Mouse (Mus musculus) midbrain, embryonic 10.5 days (tissue): ENCODE results near the gene Insr. TPM values are rescaled to one million over a fixed set of nuclear protein-coding genes. Genes with fewer than 3 reads are reported as not detected.
"Not testable (repeated sequence)": the region's sequence is repeated elsewhere in the genome, so short reads cannot be mapped to it uniquely, and the experiment has no call there.

Experiments
- DNase-seq: peaks from one replicate; pipeline ENCODE4 v3.0.0-alpha.2; 2017; ENCODE audit warnings: low spot score
- H3K27ac ChIP-seq: fragments of 300-500 bp; sonication (generic); replicated peaks from 2 replicates; pipeline ENCODE4 v1.5.1; 2016; ENCODE audit warnings: mild to moderate bottlenecking
- H3K27me3 ChIP-seq: fragments of 300-500 bp; sonication (generic); 2 replicates; pipeline ENCODE4 v1.6.1; 2016; ENCODE audit warnings: low read depth, mild to moderate bottlenecking; ENCODE audit not compliant: poor library complexity, severe bottlenecking
- H3K36me3 ChIP-seq: fragments of 300-500 bp; sonication (generic); 2 replicates; pipeline ENCODE4 v1.6.1; 2016; ENCODE audit warnings: mild to moderate bottlenecking, moderate library complexity
- H3K4me1 ChIP-seq: fragments of 300-500 bp; sonication (generic); 2 replicates; pipeline ENCODE4 v1.6.1; 2016
- H3K4me3 ChIP-seq: fragments of 300-500 bp; sonication (generic); 2 replicates; pipeline ENCODE4 v1.5.1; 2016; ENCODE audit warnings: mild to moderate bottlenecking, moderate library complexity
- H3K9me3 ChIP-seq: fragments of 300-500 bp; sonication (generic); replicated peaks from 2 replicates; pipeline ENCODE4 v1.6.1; 2016; ENCODE audit warnings: mild to moderate bottlenecking
- WGBS: fragments of 180-500 bp; shearing (Covaris S2); methylation state at CpG from one replicate; pipeline ENCODE4 v1.1.7; 2016; 5-methylcytosine and 5-hydroxymethylcytosine counted together
- polyA plus RNA-seq: library from polyadenylated mRNA; unstranded; fragments of >200 nt; fragmentation: Nextera tagmentation; extraction: Ambion mirVana; gene quantifications from 2 replicates; pipeline ENCODE4 v1.2.1, GENCODE M21; 2016

The Insr gene
- 21.9 and 26.3 TPM in 2 replicates for polyA plus RNA-seq

GRCm38 (mm10) chr8:3278934-3279720 lies at the start of gene Insr:
Insr (minus strand) TSS chr8:3279617.
- 1% methylated on average over 57 of the region's 61 CpGs for WGBS
- DNase-seq = peak; percentile 95
- Histone ChIP-seq H3K9me3 (no peaks in the 10 kb centered on the region; the same call in 1 of the 2 replicates), H3K4me3 (peak within 1 kb of the TSS; percentile 89), H3K27ac (peak within 1 kb of the TSS; percentile 91), H3K36me3 (0 out of 2 replicates have a peak, but pooled peaks cover 3% of the 10 kb centered on the region), H3K27me3 (no peaks in the 10 kb centered on the region), H3K4me1 (peaks cover 29% of the 10 kb centered on the region)

DNA sequence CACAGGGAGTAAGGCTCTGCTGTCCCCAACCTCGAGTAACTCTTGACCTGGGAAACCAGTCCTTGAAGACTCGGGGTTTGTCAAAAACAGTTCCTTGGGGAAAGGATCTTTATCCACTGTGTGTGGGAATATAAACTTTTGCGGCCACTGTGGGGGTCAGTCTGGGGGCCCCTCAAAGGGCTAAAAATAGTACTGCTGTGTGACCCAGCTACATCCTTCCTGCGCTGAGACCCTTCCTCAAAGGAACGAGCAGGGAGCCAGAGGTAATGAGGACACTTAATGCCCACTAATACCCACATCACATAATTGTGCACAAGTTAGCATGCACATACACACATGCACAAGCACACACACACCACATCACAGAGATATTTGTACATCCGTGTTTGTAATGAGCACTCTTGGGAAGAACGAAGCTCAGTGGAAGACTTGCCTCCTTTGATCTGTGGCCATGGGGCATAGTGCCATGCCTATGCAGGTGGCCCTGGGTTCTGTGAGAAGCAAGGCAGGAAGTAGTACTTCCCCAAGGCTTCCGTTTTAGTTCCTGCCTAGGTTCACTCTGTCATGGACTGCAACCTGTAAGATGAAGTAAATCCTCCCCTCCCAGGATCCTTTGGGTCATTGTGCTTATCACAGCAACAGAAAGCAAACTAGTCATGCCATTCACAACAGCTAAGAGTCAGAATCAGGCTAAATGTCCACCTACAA lies 48.3 kb upstream of the Insr start:
- no peaks in the 10 kb centered on the region for H3K4me1 ChIP-seq
- H3K27me3 ChIP-seq = no peaks in the 10 kb centered on the region
- H3K9me3 ChIP-seq = no peaks in the 10 kb centered on the region
- no peak for DNase-seq
- no peaks in the 10 kb centered on the region for H3K36me3 ChIP-seq
- no peak overlapping the region for H3K27ac ChIP-seq
- WGBS = 87% methylated on average over 8 of the region's 8 CpGs
- no peak overlapping the region for H3K4me3 ChIP-seq

- Histone ChIP-seq H3K9me3 (no peaks in the 10 kb centered on the region), H3K27me3 (no peaks in the 10 kb centered on the region), H3K4me3 (no peak overlapping the region), H3K36me3 (no peaks in the 10 kb centered on the region), H3K27ac (no peak overlapping the region), H3K4me1 (no peaks in the 10 kb centered on the region)
- DNase-seq = no peak
- WGBS = 83% methylated on average over 1 of the region's 1 CpGs
Measured at GRCm38 (mm10) chr8:3327056-3327455, 47.6 kb upstream of the Insr start.

- no peak for DNase-seq
- 83% methylated on average over 2 of the region's 2 CpGs for WGBS
Measured at GRCm38 (mm10) chr8:3324253-3324652, 44.8 kb upstream of the Insr start.

DNA sequence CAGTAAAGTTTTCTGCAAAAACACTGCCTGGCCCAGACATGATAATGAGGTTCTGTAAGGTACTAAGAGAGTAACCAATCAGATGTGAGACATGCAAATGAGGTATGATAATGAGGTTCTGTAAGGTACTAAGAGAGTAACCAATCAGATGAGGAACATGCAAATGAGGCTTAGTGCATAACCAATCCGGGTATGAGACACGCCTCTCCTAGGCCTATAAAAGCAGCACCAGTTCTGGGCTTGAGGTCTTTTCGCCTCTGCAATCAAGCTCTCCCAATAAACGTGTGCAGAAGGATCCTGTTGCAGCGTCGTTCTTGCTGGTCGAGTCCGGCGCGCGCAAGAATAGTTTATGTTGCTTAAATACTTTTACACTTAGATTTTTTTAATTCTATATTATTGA lies 39.9 kb upstream of the Insr start:
- H3K27me3 ChIP-seq, H3K27ac ChIP-seq, H3K9me3 ChIP-seq, H3K4me3 ChIP-seq, DNase-seq, H3K4me1 ChIP-seq, H3K36me3 ChIP-seq: not testable (repeated sequence)
- WGBS = 94% methylated on average over 11 of the region's 11 CpGs

More at GRCm38 (mm10) chr8:3324253-3324652, 44.8 kb upstream of the Insr start:
- H3K27ac ChIP-seq = no peak overlapping the region
- H3K9me3 ChIP-seq = no peaks in the 10 kb centered on the region
- H3K4me1 ChIP-seq = no peaks in the 10 kb centered on the region
- H3K27me3 ChIP-seq = no peaks in the 10 kb centered on the region
- no peak overlapping the region for H3K4me3 ChIP-seq
- no peaks in the 10 kb centered on the region for H3K36me3 ChIP-seq

DNA sequence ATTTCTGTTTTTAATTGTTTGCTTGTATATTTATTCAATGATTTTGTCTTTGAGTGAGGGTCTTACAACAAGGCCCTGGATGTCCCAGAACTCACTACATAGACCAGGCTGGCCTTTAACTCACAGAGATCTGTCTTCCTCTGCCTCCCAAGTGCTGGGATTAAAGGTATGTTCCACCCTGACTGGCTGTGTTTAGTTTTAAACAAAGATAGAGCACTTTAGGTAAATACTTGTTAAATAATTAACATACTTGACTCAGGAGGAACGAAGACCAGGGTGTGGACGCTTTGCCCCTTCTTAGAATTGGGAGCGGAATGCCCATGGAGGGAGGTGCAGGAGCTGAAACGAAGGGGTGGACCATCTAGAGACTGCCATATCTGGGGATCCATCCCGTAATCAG lies 37.2 kb upstream of the Insr start:
- Histone ChIP-seq H3K36me3 (no peaks in the 10 kb centered on the region), H3K9me3 (peaks cover 8% of the 10 kb centered on the region; the same call in 1 of the 2 replicates), H3K4me1 (no peaks in the 10 kb centered on the region), H3K27me3 (no peaks in the 10 kb centered on the region), H3K27ac (no peak overlapping the region), H3K4me3 (no peak overlapping the region)
- WGBS = 92% methylated on average over 5 of the region's 5 CpGs
- no peak for DNase-seq

GRCm38 (mm10) chr8:3314345-3314744 lies 34.9 kb upstream of the Insr start:
- Histone ChIP-seq H3K4me1 (no peaks in the 10 kb centered on the region), H3K36me3 (no peaks in the 10 kb centered on the region), H3K27me3 (no peaks in the 10 kb centered on the region), H3K27ac (no peak overlapping the region), H3K9me3 (peaks cover 13% of the 10 kb centered on the region; the same call in 1 of the 2 replicates), H3K4me3 (no peak overlapping the region)
- DNase-seq = no peak
- 68% methylated on average over 2 of the region's 2 CpGs for WGBS

GRCm38 (mm10) chr8:3313843-3314242 lies 34.4 kb upstream of the Insr start:
- Histone ChIP-seq H3K27ac (no peak overlapping the region), H3K4me1 (no peaks in the 10 kb centered on the region), H3K9me3 (peaks cover 13% of the 10 kb centered on the region; the same call in 1 of the 2 replicates), H3K36me3 (no peaks in the 10 kb centered on the region), H3K27me3 (no peaks in the 10 kb centered on the region), H3K4me3 (no peak overlapping the region)
- DNase-seq = no peak
- WGBS = 79% methylated on average over 3 of the region's 3 CpGs

DNA sequence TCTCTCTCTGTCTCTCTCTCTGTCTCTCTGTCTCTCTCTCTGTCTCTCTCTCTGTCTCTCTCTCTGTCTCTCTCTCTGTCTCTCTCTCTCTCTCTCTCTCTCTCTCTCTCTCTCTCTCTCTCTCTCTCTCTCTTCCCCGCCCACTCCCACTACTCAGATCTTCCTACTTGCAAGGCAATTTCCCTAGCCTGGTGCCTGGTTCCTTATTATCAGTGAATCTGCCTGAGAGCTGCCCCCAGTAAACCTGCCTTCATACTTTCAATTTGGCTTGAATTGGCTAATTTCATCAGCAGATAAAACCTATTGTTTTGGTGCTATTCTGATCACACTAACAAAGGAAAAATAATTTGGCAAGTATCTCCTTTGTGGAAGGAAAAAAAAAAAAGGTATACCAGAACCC lies 34.0 kb upstream of the Insr start:
- not testable (repeated sequence) for H3K27ac ChIP-seq, H3K36me3 ChIP-seq, H3K27me3 ChIP-seq, H3K4me3 ChIP-seq, H3K4me1 ChIP-seq, DNase-seq
- H3K9me3 ChIP-seq = peaks cover 13% of the 10 kb centered on the region; the same call in 1 of the 2 replicates
- 84% methylated on average over 1 of the region's 1 CpGs for WGBS

- Histone ChIP-seq H3K36me3 (no peaks in the 10 kb centered on the region), H3K27ac (no peak overlapping the region), H3K4me3 (no peak overlapping the region), H3K4me1 (no peaks in the 10 kb centered on the region), H3K27me3 (no peaks in the 10 kb centered on the region), H3K9me3 (peaks cover 18% of the 10 kb centered on the region)
- WGBS = 76% methylated on average over 4 of the region's 4 CpGs
- no peak for DNase-seq
Measured at GRCm38 (mm10) chr8:3311482-3311881, 32.1 kb upstream of the Insr start.

- Histone ChIP-seq H3K4me3 (no peak overlapping the region), H3K27me3 (no peaks in the 10 kb centered on the region), H3K27ac (no peak overlapping the region), H3K36me3 (no peaks in the 10 kb centered on the region), H3K9me3 (peaks cover 26% of the 10 kb centered on the region), H3K4me1 (no peaks in the 10 kb centered on the region)
- DNase-seq = no peak
- 90% methylated on average over 11 of the region's 11 CpGs for WGBS
Measured at GRCm38 (mm10) chr8:3309636-3310035, 30.2 kb upstream of the Insr start.

GRCm38 (mm10) chr8:3308205-3308800 lies 28.9 kb upstream of the Insr start:
- whole genome bisulfite sequencing = 91% methylated on average over 13 of the region's 13 CpGs
- not testable (repeated sequence) for DNase-seq

GRCm38 (mm10) chr8:3302131-3302530 lies 22.7 kb upstream of the Insr start:
- Histone ChIP-seq H3K27me3 (no peaks in the 10 kb centered on the region), H3K27ac (no peak overlapping the region), H3K4me1 (no peaks in the 10 kb centered on the region), H3K36me3 (no peaks in the 10 kb centered on the region), H3K4me3 (no peak overlapping the region), H3K9me3 (peaks cover 14% of the 10 kb centered on the region)
- WGBS = 83% methylated on average over 2 of the region's 2 CpGs
- no peak for DNase-seq

More at GRCm38 (mm10) chr8:3308205-3308800, 28.9 kb upstream of the Insr start:
- not testable (repeated sequence) for H3K4me3 ChIP-seq, H3K27ac ChIP-seq, H3K4me1 ChIP-seq, H3K36me3 ChIP-seq, H3K27me3 ChIP-seq
- H3K9me3 ChIP-seq = peaks cover 26% of the 10 kb centered on the region
